Comparison of ENCODE assay signal across 10 mouse cellular contexts in genomic region chr5:113491988-113492387, GRCm38 (mm10). TPM values are rescaled to one million over a fixed set of nuclear protein-coding genes. Genes with fewer than 3 reads are reported as not detected.
DNase-seq lines count a peak whose midpoint lies in the region; ATAC-seq and TF ChIP-seq lines count a peak whose summit lies in the region.
"Had no signal": no experiment of that assay in that cellular context is flagged by ENCODE, and none has a peak within 500 bp of the region (broad histone marks: within the 10 kb centered on the region; RNA-seq: fewer than 3 reads in every experiment).

No protein-coding gene starts in this region.

- 74% methylated on average over 3 of the region's 3 CpGs for WGBS in heart, embryonic 12.5 days
- 75% methylated on average over 3 of the region's 3 CpGs for WGBS in heart, adult 2 months
- 83% methylated on average over 3 of the region's 3 CpGs for WGBS in embryonic facial prominence, embryonic 13.5 days
- WGBS in hindbrain, embryonic 15.5 days: 83% methylated on average over 3 of the region's 3 CpGs
- WGBS in midbrain, postnatal 0 days: 79% methylated on average over 3 of the region's 3 CpGs

- H3K4me2 ChIP-seq in heart, embryonic 12.5 days: peak overlapping the region; percentile 85; the same call in 1 of the 2 replicates
- H3K4me2 ChIP-seq in embryonic facial prominence, embryonic 13.5 days: peak overlapping the region; percentile 83
- peak overlapping the region; percentile 66 for H3K4me2 ChIP-seq in hindbrain, embryonic 15.5 days
- peak overlapping the region; percentile 85 for H3K4me2 ChIP-seq in midbrain, postnatal 0 days (ENCODE audit: low read depth, low read length, poor library complexity, severe bottlenecking)

- H3K79me2 ChIP-seq in heart, adult 2 months (replicated peaks; ENCODE audit: control insufficient read depth, insufficient read depth, low read length): no peaks in the 10 kb centered on the region

- no peak overlapping the region for H3K4me3 ChIP-seq in heart, embryonic 12.5 days
- H3K4me3 ChIP-seq in heart, adult 2 months: no peak overlapping the region
- H3K4me3 ChIP-seq in embryonic facial prominence, embryonic 13.5 days: peak overlapping the region; percentile 71
- peak overlapping the region; percentile 64 for H3K4me3 ChIP-seq in hindbrain, embryonic 15.5 days
- H3K4me3 ChIP-seq in midbrain, postnatal 0 days (ENCODE audit: low read depth, low read length): peak overlapping the region; percentile 66

- TF ChIP-seq CTCF in heart, adult 2 months (IDR thresholded peaks at IDR 0.05): no peak
- no peak for TF ChIP-seq CTCF in midbrain, postnatal 0 days (IDR thresholded peaks at IDR 0.05)

- H3K9me3 ChIP-seq in heart, embryonic 12.5 days (replicated peaks): no peaks in the 10 kb centered on the region
- no peaks in the 10 kb centered on the region for H3K9me3 ChIP-seq in embryonic facial prominence, embryonic 13.5 days
- H3K9me3 ChIP-seq in hindbrain, embryonic 15.5 days: no peaks in the 10 kb centered on the region
- no peaks in the 10 kb centered on the region for H3K9me3 ChIP-seq in midbrain, postnatal 0 days (ENCODE audit: low read length)

- no peak for TF ChIP-seq POLR2A in heart, adult 2 months (IDR thresholded peaks at IDR 0.05; ENCODE audit: insufficient read depth, low read depth, low read length)

- H3K27ac ChIP-seq in heart, embryonic 12.5 days (ENCODE audit: poor library complexity, severe bottlenecking): no peak overlapping the region
- no peak overlapping the region for H3K27ac ChIP-seq in heart, adult 2 months
- H3K27ac ChIP-seq in embryonic facial prominence, embryonic 13.5 days: no peak overlapping the region
- no peak overlapping the region for H3K27ac ChIP-seq in hindbrain, embryonic 15.5 days (replicated peaks)
- no peak overlapping the region for H3K27ac ChIP-seq in midbrain, postnatal 0 days (ENCODE audit: low read depth, low read length)

- no peak for DNase-seq in heart, adult 2 months
- no peak for DNase-seq in midbrain, postnatal 0 days (ENCODE audit: low spot score)
- no peak for DNase-seq in thymus, postnatal 25 days
- no peak for DNase-seq in adrenal gland, adult 2 months
- DNase-seq: B cell, adult 2 months; lung, postnatal 4 days had no signal

- TF ChIP-seq EP300 in heart, adult 2 months (IDR thresholded peaks at IDR 0.05; ENCODE audit: insufficient read depth, low read depth, low read length): no peak

- H3K4me1 ChIP-seq in heart, embryonic 12.5 days (replicated peaks): peaks cover 28% of the 10 kb centered on the region
- H3K4me1 ChIP-seq in heart, adult 2 months (ENCODE audit: control insufficient read depth, insufficient read depth, low read length): no peaks in the 10 kb centered on the region
- H3K4me1 ChIP-seq in embryonic facial prominence, embryonic 13.5 days: peaks cover 43% of the 10 kb centered on the region
- peaks cover 45% of the 10 kb centered on the region for H3K4me1 ChIP-seq in hindbrain, embryonic 15.5 days (replicated peaks)
- H3K4me1 ChIP-seq in midbrain, postnatal 0 days (ENCODE audit: insufficient read depth, low read length): peaks cover 12% of the 10 kb centered on the region; the same call in 1 of the 2 replicates

- no peaks in the 10 kb centered on the region for H3K36me3 ChIP-seq in heart, embryonic 12.5 days
- H3K36me3 ChIP-seq in heart, adult 2 months (ENCODE audit: control insufficient read depth, insufficient read depth, low read length): no peaks in the 10 kb centered on the region
- no peaks in the 10 kb centered on the region for H3K36me3 ChIP-seq in embryonic facial prominence, embryonic 13.5 days
- no peaks in the 10 kb centered on the region for H3K36me3 ChIP-seq in hindbrain, embryonic 15.5 days
- H3K36me3 ChIP-seq in midbrain, postnatal 0 days (ENCODE audit: insufficient read depth, low read length): no peaks in the 10 kb centered on the region

- intact Hi-C loops in heart, adult 2 months (cut with DNase I): no loop called here

- no peak overlapping the region for H3K9ac ChIP-seq in heart, embryonic 12.5 days
- H3K9ac ChIP-seq in heart, adult 2 months (ENCODE audit: low read depth, low read length): no peak overlapping the region
- H3K9ac ChIP-seq in embryonic facial prominence, embryonic 13.5 days: peak overlapping the region; percentile 89; the same call in 1 of the 2 replicates
- no peak overlapping the region; the same call in none of the 2 replicates for H3K9ac ChIP-seq in hindbrain, embryonic 15.5 days
- no peak overlapping the region for H3K9ac ChIP-seq in midbrain, postnatal 0 days (replicated peaks; ENCODE audit: low read length, poor library complexity, severe bottlenecking)

- H3K27me3 ChIP-seq in heart, embryonic 12.5 days (replicated peaks): peaks cover 40% of the 10 kb centered on the region
- peaks cover 5% of the 10 kb centered on the region for H3K27me3 ChIP-seq in heart, adult 2 months (ENCODE audit: control insufficient read depth, insufficient read depth, low read length)
- H3K27me3 ChIP-seq in embryonic facial prominence, embryonic 13.5 days: peaks cover 49% of the 10 kb centered on the region
- H3K27me3 ChIP-seq in hindbrain, embryonic 15.5 days: no peaks in the 10 kb centered on the region
- no peaks in the 10 kb centered on the region; the same call in 1 of the 2 replicates for H3K27me3 ChIP-seq in midbrain, postnatal 0 days (ENCODE audit: insufficient read depth, low read length)

- ATAC-seq in heart, embryonic 12.5 days (ENCODE audit: insufficient number of reproducible peaks, low FRiP score): no peak
- ATAC-seq in embryonic facial prominence, embryonic 13.5 days (ENCODE audit: insufficient number of reproducible peaks, insufficient read depth, low FRiP score, low TSS enrichment, low read depth): no peak
- no peak for ATAC-seq in hindbrain, embryonic 15.5 days (ENCODE audit: low FRiP score, low read depth)
- no peak for ATAC-seq in midbrain, postnatal 0 days (ENCODE audit: low FRiP score)
- no peak for ATAC-seq in monocyte, adult 5-6 weeks (replicated peaks; ENCODE audit: insufficient number of reproducible peaks, low FRiP score, low TSS enrichment, poor library complexity, severe bottlenecking)

RNA-seq across cellular contexts. Expression of gene Wscd2, which starts 1.9 kb away (rescaled TPM):
- polyA plus RNA-seq in heart, embryonic 12.5 days (2016; fragmentation: Nextera tagmentation; extraction: Ambion mirVana): 5.4 TPM in 2 replicates
- under 1 TPM; 0.26 to 0.34 TPM for total RNA-seq in heart, adult 2 months (2021)
- polyA plus RNA-seq in heart, adult 2 months (2012; rRNA removed): 0.82 and 1.5 TPM in 2 replicates
- polyA plus RNA-seq in embryonic facial prominence, embryonic 13.5 days (2015; fragmentation: Nextera tagmentation; extraction: Ambion mirVana): 12.5 and 14.6 TPM in 2 replicates
- 13.2 and 13.8 TPM in 2 replicates for polyA plus RNA-seq in hindbrain, embryonic 15.5 days (2015; fragmentation: Nextera tagmentation; extraction: Ambion mirVana)
- 26.4 and 28.8 TPM in 2 replicates for total RNA-seq in midbrain, postnatal 0 days (2014; rRNA removed)
- polyA plus RNA-seq in midbrain, postnatal 0 days (2015; fragmentation: Nextera tagmentation; extraction: Ambion mirVana): 11.7 and 13.2 TPM in 2 replicates
- total RNA-seq in monocyte, adult 5-6 weeks (2017): 0.29 to 5.9 TPM (median 1.8 TPM) in 3 replicates
- total RNA-seq in adrenal gland, adult 2 months (2021): 1 to 10 TPM; 3.7 to 5.5 TPM
- polyA plus RNA-seq in adrenal gland, adult 2 months (2012; rRNA removed): 5.6 and 5.9 TPM in 2 replicates

Comparison
In these comparisons a context has a peak if more than half of its experiments do, and no peak if none do; other contexts are left out.
1. H3K4me3 ChIP-seq: peak in embryonic facial prominence, embryonic 13.5 days (single experiment), hindbrain, embryonic 15.5 days (single experiment) and midbrain, postnatal 0 days (single experiment); none in heart, embryonic 12.5 days (single experiment) and heart, adult 2 months (single experiment).
2. Peak in every context shown above with its lines, with median percentiles within 50 percentile points of each other: H3K4me2 ChIP-seq.